Mouse (Mus musculus) CH12F3 (cell line): ENCODE data around the gene Tex26.

Experiments used
- in situ Hi-C: fragments of 300-500 bp; cut with MboI; formaldehyde crosslinking; loops from 2 replicates; pipeline ENCODE4 v1.14.3; 2020; ENCODE audit warnings: low sequenced_read_pairs

The Tex26 gene

DNA sequence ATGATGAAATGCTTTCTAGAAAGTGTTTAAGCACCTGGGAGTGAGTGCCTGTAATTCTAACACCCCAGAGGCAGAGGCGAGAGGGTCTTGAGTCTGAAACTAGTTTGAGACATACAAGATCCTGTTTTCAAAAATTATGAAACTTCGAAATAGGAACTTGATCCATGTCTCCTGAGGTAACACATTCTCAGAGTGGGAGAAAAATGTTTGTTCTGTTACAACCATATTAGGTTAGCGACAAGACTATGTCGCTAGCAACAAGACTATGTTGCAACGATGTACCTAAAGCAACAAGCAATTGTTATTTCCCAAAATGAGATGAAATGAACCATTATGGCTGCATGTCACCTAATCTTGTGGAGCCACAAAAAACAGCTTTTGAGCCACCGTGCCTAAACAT is 46.0 kb downstream of the Tex26 start:
- in situ Hi-C loops = no loop called here

DNA sequence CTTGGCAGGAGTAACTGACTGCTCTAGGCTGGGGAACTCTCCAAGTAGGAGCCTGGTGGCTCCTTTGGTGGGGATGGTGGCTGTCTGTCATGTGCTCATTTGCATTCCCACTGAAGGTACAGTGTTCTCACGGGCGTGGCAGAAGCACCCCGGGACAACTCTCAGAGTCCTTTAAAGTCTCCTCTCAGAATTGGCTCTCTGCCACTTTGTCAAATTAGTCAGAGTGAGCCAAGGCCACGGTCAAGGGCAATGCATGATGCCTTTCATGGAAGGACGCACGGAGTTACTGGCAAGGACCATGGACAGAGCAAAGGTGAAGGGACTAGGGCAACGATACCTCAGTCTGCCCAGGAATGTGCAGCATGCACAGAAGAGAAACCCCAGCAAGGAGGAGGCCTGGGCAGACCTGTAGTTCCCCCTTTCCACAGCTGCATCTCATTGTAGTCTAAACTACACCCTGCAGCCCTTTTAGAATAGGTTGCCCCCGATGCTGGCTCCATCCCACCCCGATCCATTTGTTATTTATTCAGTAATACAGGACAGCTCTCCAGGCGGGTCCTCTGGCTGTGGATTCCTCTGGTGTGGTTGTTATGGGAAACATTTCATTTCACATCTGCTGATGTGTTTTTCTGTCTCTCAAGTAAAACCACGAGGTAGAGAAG is 49.0 kb downstream of the Tex26 start:
- in situ Hi-C loops = no loop called here

DNA sequence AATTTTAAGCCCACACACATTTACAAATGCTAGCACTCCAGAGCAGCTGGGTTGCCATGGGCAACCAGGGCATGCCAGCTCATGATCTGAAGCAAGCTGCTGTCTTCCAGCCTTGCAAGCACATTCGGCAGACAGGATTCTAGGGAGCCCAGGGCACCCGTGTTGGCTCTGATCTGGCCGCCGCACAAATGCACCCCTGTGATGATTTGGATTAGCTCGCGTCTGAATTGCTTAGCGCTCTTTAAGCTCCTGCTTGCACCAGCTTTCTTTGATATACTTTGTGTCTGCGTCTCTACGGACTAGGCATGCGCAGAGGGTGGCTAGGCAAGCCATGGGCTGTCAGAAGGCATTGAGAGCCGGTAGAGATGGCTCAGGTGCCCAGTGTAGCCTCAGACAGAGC is 49.7 kb downstream of the Tex26 start:
- in situ Hi-C loops = no loop called here

DNA sequence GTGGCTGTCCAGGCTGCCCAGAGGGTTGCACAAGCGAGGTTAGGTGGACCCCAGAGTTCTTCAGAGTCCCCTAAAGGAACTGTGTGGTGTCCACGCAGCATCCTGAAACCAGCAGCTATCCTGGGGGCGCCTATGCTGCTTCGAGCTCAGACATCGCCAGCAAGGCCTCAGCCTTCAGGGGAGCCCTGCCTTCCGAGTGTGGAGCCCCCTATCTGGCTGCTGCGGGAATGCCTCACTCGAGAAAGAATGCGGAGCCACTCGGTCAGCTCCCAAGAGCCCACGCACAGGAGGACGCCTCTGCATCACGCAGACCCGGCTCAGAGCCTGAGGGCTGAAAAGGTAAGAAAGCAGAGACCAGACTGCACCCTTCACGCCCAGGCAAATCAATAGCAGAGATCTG is 50.8 kb downstream of the Tex26 start:
- in situ Hi-C loops = no loop called here

DNA sequence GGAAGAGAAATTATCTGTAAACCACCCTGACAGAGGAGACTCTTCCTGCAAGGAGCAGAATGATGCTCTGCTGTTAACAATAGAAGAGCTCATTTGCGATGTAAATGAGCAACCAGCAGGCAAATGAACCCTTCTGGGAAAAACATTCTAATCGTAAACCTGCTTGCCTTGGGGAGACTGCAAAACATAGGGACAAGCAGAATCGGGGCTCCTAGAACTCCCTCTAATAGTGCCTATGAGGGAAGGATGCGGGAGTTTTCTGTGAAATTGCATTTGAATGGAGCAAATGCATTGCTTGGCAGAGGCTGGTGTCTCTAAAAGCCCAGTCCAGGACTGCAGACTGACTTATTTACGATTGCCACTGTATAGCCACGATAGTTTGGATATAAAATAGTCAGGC is 56.2 kb downstream of the Tex26 start:
- in situ Hi-C loops = no loop called here

DNA sequence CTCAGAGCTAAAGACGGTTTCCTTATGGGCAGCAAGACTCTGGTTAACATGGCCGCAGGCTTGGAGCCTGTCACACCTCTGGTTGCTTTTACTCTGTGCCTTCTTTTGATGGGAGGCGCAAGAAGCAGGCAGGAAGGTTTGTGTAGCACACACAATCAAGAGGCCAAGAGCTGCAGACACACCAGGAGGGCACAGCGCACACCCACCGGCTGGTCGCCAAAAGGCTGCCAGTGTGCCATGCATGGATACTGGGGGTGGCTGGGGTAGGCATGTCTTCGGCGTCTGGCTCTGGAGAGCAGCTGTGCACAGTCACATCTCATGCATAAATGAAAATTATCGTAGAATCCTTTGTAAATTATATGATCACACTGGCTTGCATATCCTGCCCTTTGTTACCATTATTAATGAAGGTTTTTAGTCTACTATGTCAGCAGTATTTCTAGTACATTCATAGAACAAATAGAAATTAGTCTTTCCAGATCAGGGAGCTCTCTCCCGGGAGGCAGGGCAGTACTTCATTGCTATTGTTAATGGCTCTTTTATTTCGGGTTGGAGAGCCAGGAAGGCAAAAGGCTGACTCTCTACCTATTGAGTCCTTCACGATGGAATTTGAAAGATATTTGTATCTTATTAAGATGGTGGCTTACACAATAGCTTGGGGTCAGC is 57.1 kb downstream of the Tex26 start:
- in situ Hi-C loops = no loop called here

DNA sequence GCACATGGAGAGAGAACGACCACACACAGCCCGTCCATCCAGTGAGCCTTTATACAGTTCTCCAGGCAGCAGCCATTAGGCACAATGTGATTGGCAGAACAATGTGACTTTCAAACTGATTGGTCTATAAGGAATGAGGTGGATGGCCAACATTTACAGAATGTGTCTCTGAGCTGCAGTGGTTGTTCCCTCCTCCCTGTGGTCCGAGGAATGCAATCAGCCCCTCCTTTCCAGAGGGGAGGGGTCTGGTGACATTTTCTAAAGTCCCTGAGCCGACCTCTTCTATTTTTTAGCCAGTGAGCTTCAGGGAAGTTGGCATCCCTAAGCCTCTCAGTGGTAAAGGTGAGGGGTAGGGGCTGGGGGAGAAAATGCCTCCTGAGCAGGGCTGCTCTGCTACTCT is 60.5 kb downstream of the Tex26 start:
- in situ Hi-C loops = no loop called here

DNA sequence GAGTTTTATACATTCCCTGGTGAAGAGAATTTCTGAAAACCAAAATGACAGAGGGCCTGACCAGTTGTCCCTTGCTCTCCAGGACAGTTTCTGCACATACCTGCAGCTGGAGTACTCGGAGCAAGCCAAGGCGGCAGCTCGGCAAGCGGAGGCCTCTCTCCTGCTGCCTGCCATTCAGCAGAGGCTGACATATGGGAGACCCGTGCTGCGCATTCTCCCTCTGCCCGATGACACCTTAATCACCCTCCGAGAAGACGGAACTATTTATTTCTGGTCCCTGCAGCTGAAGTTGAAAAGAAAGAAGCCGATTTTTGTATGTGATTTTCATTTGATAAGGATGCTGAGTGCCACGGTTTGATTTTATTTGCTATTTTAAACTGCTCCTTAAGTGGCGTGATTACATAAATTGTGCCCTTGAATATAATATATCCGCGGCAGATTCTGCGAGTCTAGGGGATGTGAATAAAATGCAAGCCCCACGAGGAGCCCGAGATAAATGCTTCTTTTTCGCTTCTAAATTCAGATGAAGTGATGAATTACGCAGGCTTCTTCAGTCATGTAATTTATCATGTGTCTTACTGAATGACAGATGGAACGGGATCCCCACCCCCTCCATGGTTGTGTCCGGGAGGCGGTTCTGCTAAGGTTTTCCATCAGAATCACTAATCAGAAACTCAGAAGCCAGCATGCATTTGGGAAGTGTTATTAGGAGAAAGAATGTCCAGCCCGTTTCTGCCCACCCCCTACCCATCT is 64.1 kb downstream of the Tex26 start:
- in situ Hi-C loops = no loop called here

DNA sequence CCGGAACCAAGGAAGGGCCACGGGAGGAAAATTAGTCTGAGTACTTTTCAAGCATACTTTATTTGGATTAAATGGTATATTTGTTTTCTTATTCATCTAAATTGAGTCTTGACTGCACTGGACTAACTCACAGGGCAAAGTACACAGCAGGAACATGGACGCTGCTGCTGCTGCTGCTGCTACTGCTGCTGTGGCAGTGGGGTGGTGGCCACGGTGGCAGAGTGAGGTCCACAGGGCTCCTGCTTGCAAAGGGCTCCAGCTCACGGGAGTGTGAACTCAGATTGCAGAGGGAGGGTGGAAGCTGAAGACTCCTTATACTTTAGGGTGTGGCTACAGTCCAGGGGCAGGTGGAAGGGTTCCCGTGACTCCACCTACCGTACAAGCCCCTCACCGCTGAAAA is 65.5 kb downstream of the Tex26 start:
- in situ Hi-C loops = no loop called here

DNA sequence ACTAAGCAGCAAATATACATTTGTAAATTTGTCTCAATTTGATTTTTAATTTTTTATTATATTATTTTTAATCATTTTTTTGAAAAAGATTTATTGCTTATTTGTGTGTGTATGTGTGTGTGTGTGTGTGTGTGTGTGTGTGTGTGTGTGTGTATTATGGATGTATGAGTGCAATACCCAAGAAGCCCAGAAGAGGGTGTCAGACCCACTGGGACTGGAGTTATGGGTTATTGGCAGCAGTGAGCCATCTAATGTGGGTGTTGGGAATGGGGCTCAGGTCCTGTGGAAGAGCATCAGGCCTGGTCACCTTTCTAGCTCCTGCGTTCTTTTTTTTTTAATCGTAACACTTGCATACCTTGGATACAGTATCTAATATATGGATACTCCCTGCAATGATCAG is 66.6 kb downstream of the Tex26 start:
- in situ Hi-C loops = no loop called here

DNA sequence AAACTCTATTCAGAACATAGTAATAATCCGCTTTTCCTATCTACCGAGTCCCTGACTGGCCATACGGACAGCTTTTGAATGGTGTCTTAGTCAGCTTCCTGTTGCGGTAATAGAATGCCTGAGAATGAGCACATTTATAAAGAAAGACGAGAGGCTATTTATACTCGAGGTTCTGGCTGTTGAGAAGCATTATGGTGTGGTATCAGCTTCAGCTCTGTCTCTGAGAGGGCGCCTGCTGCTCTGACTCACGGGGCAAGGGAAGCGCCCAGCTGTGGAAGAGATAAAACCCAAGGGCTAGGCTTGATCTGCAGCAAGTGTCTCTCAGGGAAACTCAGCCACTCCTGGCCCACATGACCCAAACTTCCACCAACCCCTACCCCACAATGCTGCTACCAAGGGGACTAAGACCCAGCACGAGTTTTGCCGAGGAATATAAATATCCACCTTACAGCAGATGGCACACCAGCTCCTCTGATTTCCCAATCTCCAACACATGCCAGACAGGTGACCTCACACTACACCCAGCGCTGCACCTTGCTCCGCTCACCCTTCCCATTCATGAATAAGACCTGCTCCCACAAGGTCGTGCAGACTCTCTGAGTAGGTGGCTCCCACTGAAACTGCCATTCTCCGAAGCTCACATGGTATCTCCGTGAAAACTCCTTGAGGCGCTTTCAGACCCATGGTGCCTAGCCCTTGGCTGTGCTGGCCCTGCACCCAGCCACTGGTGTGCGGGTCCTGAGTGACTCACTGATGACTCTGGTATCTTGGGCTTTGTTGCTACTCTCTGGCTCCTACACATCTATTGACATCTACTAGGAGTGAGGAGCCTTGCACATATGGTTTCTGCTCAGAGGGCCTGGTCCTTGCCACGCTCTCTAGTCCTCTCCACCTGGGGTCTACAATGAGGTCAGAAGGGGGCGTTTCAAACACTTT is 68.9 kb downstream of the Tex26 start:
- in situ Hi-C loops = no loop called here

DNA sequence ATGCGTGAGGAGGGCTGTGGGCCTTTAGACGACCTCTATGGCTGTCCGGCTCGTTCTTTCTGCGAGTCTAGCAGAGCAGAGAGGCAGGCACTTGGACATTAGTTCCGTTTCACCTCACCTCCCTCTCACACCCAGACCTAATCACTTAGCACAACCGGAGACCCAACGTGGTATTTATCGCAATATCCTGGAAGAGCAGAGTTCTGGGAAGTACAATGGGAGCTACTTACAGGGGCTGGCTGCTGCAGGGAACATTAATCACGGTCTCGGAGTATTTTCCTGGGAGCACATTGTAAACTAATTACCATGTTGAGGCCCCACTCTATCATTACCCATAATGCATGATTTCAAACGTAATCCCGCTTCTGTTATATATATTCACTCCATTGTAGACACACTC is 70.9 kb downstream of the Tex26 start:
- in situ Hi-C loops = no loop called here

DNA sequence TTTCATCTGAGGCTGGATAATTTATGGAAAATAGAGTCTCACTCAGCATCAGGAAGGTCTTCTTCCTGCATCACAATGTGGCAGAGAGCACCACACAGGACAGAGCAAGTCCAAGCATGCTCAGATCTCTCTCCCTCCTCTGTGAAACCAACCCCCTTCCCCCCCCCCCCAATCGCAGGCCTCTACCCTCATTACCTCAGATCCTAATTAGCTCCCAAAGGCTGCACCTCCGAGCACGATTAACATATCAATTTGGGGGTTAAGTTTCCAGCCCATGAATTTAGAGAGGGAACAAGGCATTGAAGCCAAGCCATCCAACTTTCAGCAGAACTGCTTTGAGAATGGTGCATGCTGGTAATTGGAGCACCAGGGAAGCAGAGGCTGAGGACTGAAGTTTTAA is 73.2 kb downstream of the Tex26 start:
- in situ Hi-C loops = no loop called here

DNA sequence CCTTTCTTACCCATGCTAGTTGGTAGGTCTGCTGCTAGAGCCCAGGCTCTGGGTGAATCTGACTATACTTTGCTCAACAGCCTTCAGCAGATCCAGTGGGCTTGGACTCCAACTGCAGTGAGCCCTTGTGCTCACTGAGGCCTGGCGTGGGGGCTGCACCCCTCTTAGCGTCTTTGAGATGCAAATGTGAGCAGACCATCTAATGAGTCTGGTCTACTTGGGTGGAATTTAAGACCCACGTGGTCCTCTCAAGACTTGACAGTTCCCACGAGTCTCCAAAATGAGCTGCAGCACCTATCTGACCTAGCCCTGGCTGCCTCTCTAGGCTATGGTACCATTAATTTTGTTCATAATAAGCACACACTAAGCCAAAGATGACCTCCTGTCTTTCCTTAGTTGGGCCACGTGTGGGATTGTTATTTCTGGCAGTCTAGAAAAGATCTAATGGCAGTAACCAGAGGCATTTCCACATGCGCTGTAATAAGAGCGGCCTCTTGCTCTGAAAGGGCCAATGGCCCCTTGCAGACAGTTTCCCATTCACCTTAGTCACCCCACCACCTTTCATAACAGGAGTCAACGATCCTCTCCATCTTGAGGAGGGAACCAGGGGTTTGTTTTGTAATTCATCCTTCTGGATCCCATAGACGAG is 74.1 kb downstream of the Tex26 start:
- in situ Hi-C loops = no loop called here

DNA sequence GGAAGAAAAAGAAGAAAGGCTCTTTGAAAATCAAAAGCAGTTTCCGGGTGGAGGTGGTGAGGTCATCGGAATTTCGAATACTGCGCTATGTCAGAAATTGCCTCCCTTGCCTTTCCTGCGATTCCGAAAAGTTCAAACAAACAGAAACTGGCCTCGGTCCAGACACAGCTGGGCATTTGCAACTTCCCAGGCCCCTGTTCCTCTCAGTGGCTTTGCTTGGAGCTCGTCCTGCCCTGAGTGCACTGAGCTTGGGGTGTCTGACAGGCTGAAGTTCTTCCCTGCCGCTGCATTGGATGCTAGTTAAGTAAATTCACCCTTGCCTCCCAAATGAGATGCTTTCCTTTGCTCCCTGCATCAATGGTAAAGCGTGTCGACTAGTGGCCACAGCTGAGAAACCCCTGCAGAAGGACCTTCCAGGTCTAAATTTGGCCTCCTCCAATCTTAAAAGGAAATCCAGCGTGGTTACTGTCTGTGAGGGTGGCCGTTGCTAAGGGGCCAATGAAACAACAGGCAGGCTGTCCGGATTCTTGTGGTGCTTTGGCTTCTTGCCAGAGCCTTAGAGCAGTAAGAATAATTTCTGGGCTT is 74.7 kb downstream of the Tex26 start:
- in situ Hi-C loops = no loop called here

DNA sequence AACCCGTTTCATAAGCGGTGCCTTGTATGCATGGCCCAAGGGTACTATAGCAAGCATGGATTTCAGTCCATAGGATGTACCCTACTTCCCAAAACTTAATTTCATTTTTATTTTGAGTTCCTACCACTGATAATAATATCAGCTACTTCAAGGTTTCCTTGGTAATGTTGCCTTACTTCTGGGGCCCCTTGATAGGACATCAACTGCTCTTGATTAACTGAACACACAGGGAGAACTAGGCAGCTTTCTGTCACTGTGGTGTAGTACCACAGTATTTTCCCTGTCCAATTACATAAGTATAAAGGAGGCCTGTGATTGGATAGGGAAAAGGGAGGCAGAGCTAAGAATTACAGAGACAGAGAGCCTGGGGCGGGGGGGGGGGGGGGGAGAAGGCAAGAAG is 75.4 kb downstream of the Tex26 start:
- in situ Hi-C loops = no loop called here

DNA sequence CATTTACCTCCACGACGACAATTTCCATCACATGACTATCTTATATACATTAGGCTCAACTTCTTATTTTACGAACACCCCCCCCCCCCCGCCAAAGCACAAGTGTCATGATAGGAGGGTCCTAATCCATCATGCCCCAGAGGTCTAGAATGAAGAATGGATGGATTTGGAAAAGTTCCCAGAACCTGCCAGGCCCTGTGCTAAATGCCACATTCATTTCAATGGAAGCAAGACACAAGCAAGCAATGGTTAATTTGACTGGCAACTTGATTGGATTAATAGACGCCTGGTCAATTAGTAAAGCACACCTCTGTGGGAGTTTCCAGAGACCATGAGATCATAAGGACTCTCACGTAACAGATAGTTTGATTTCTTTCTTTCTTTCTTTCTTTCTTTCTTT is 77.7 kb downstream of the Tex26 start:
- in situ Hi-C loops = no loop called here
